Comparison of ENCODE assay signal across 8 mouse cellular contexts in genomic region chr10:95563851-95564845, GRCm38 (mm10). TPM values are rescaled to one million over a fixed set of nuclear protein-coding genes. Genes with fewer than 3 reads are reported as not detected.
DNase-seq lines count a peak whose midpoint lies in the region; ATAC-seq and TF ChIP-seq lines count a peak whose summit lies in the region.

Gene Nudt4, minus strand, starts transcription at chr10:95564146.

- peaks cover 23% of the 10 kb centered on the region for H3K4me1 ChIP-seq in embryonic facial prominence, embryonic 12.5 days
- H3K4me1 ChIP-seq in kidney, adult 2 months (ENCODE audit: control insufficient read depth, insufficient read depth, low read length), result peaks cover 11% of the 10 kb centered on the region; the same call in 1 of the 2 replicates
- peaks cover 11% of the 10 kb centered on the region; the same call in 1 of the 2 replicates for H3K4me1 ChIP-seq in limb, embryonic 14.5 days (ENCODE audit: control insufficient read depth, insufficient read depth, low read length)
- H3K4me1 ChIP-seq in midbrain, postnatal 0 days (ENCODE audit: insufficient read depth, low read length), result peaks cover 9% of the 10 kb centered on the region; the same call in 1 of the 2 replicates

- peak within 1 kb of the TSS; percentile 96 for H3K9ac ChIP-seq in embryonic facial prominence, embryonic 12.5 days
- H3K9ac ChIP-seq in limb, embryonic 14.5 days (ENCODE audit: low read depth, low read length, severe bottlenecking), result peak within 1 kb of the TSS; percentile 92
- H3K9ac ChIP-seq in midbrain, postnatal 0 days (replicated peaks; ENCODE audit: low read length, poor library complexity, severe bottlenecking), result peak within 1 kb of the TSS; percentile 83

- WGBS in embryonic facial prominence, embryonic 12.5 days, result 2% methylated on average over 66 of the region's 97 CpGs
- WGBS in kidney, adult 2 months, result 2% methylated on average over 96 of the region's 97 CpGs
- WGBS in limb, embryonic 14.5 days, result 4% methylated on average over 19 of the region's 97 CpGs
- 3% methylated on average over 31 of the region's 97 CpGs for WGBS in midbrain, postnatal 0 days

- no peaks in the 10 kb centered on the region for H3K36me3 ChIP-seq in embryonic facial prominence, embryonic 12.5 days
- H3K36me3 ChIP-seq in kidney, adult 2 months (ENCODE audit: control insufficient read depth, insufficient read depth, low read length), result no peaks in the 10 kb centered on the region
- H3K36me3 ChIP-seq in limb, embryonic 14.5 days (ENCODE audit: control insufficient read depth, insufficient read depth, low read length), result no peaks in the 10 kb centered on the region
- H3K36me3 ChIP-seq in midbrain, postnatal 0 days (ENCODE audit: insufficient read depth, low read length), result no peaks in the 10 kb centered on the region

- H3K27ac ChIP-seq in embryonic facial prominence, embryonic 12.5 days, result peak within 1 kb of the TSS; percentile 94
- H3K27ac ChIP-seq in kidney, adult 2 months (ENCODE audit: insufficient read depth, low read depth, low read length), result peak within 1 kb of the TSS; percentile 91
- H3K27ac ChIP-seq in limb, embryonic 14.5 days (replicated peaks; ENCODE audit: low read depth, low read length), result peak within 1 kb of the TSS; percentile 87
- H3K27ac ChIP-seq in midbrain, postnatal 0 days (ENCODE audit: low read depth, low read length), result peak within 1 kb of the TSS; percentile 77

- TF ChIP-seq CTCF in kidney, adult 2 months (conservative IDR thresholded peaks at IDR 0.05; ENCODE audit: insufficient read depth, insufficient read length, low read depth, low read length), result no peak
- no peak for TF ChIP-seq CTCF in midbrain, postnatal 0 days (IDR thresholded peaks at IDR 0.05)

- H3K4me3 ChIP-seq in embryonic facial prominence, embryonic 12.5 days, result peak within 1 kb of the TSS; percentile 80
- H3K4me3 ChIP-seq in kidney, adult 2 months (ENCODE audit: insufficient read depth, low read depth, low read length), result peak within 1 kb of the TSS; percentile 63
- H3K4me3 ChIP-seq in limb, embryonic 14.5 days (replicated peaks; ENCODE audit: low read length), result peak within 1 kb of the TSS; percentile 95
- peak within 1 kb of the TSS; percentile 95 for H3K4me3 ChIP-seq in midbrain, postnatal 0 days (ENCODE audit: low read depth, low read length)

- peak; percentile 88 for ATAC-seq in embryonic facial prominence, embryonic 12.5 days (ENCODE audit: insufficient number of reproducible peaks, insufficient read depth, low FRiP score, low TSS enrichment)
- ATAC-seq in limb, embryonic 14.5 days (ENCODE audit: low FRiP score, low read depth), result peak; percentile 89
- ATAC-seq in midbrain, postnatal 0 days (ENCODE audit: low FRiP score), result peak; percentile 94

- TF ChIP-seq POLR2A in kidney, adult 2 months (IDR thresholded peaks at IDR 0.05; ENCODE audit: low read depth, low read length), result peak; percentile 67
- TF ChIP-seq POLR2A in limb, embryonic 14.5 days (IDR thresholded peaks at IDR 0.05; ENCODE audit: borderline replicate concordance, extremely low read depth, insufficient read depth, insufficient read length), result peak; percentile 50

- H3K27me3 ChIP-seq in embryonic facial prominence, embryonic 12.5 days, result no peaks in the 10 kb centered on the region
- no peaks in the 10 kb centered on the region for H3K27me3 ChIP-seq in kidney, adult 2 months (replicated peaks; ENCODE audit: control insufficient read depth, insufficient read depth, low read length)
- H3K27me3 ChIP-seq in limb, embryonic 14.5 days (ENCODE audit: control insufficient read depth, insufficient read depth, low read length), result no peaks in the 10 kb centered on the region
- no peaks in the 10 kb centered on the region for H3K27me3 ChIP-seq in midbrain, postnatal 0 days (ENCODE audit: insufficient read depth, low read length)

- H3K4me2 ChIP-seq in embryonic facial prominence, embryonic 12.5 days (replicated peaks), result peak within 1 kb of the TSS; percentile 82
- peak within 1 kb of the TSS; percentile 82 for H3K4me2 ChIP-seq in limb, embryonic 14.5 days (replicated peaks; ENCODE audit: low read depth, low read length, severe bottlenecking)
- H3K4me2 ChIP-seq in midbrain, postnatal 0 days (ENCODE audit: low read depth, low read length, poor library complexity, severe bottlenecking), result peak within 1 kb of the TSS; percentile 82

- DNase-seq in 3134 (ENCODE audit: extremely low read depth, insufficient read length, low spot score), result peak; percentile 92
- peak; percentile 94 for DNase-seq in adrenal gland, postnatal 25 days
- peak; percentile 87 to 90 for DNase-seq in heart, adult 18-20 months
- DNase-seq in kidney, adult 2 months, result peak; percentile 91
- peak; percentile 94 for DNase-seq in limb, embryonic 14.5 days (ENCODE audit: low spot score)
- DNase-seq in midbrain, postnatal 0 days (ENCODE audit: low spot score), result peak; percentile 95
- peak; percentile 81 to 84 for DNase-seq in spleen, postnatal 36 days (ENCODE audit: low spot score in 2 of 2)

- H3K9me3 ChIP-seq in embryonic facial prominence, embryonic 12.5 days, result no peaks in the 10 kb centered on the region
- H3K9me3 ChIP-seq in limb, embryonic 14.5 days (ENCODE audit: control insufficient read depth, low read length), result no peaks in the 10 kb centered on the region
- no peaks in the 10 kb centered on the region for H3K9me3 ChIP-seq in midbrain, postnatal 0 days (ENCODE audit: low read length)

RNA-seq across cellular contexts. Expression of gene Nudt4, which starts in this region (rescaled TPM):
- total RNA-seq in adrenal gland, postnatal 25 days (2021), result 140 and 146 TPM in 2 replicates
- 118 and 122 TPM in 2 replicates for polyA plus RNA-seq in embryonic facial prominence, embryonic 12.5 days (2016; fragmentation: Nextera tagmentation; extraction: Ambion mirVana)
- total RNA-seq in heart, adult 18-20 months (2021), result 100 to 1,000 TPM; 308 to 356 TPM
- 88.6 and 92.7 TPM in 2 replicates for polyA plus RNA-seq in kidney, adult 2 months (2012; rRNA removed)
- polyA plus RNA-seq in limb, embryonic 14.5 days (2012; rRNA removed), result 58.7 and 64.7 TPM in 2 replicates
- polyA plus RNA-seq in limb, embryonic 14.5 days (2014; fragmentation: Nextera tagmentation; extraction: Ambion mirVana), result 108 and 121 TPM in 2 replicates
- 65.9 and 81.4 TPM in 2 replicates for total RNA-seq in midbrain, postnatal 0 days (2014; rRNA removed)
- 53.1 and 58.5 TPM in 2 replicates for polyA plus RNA-seq in midbrain, postnatal 0 days (2015; fragmentation: Nextera tagmentation; extraction: Ambion mirVana)

Comparison
In these comparisons a context has a peak if more than half of its experiments do, and no peak if none do; other contexts are left out.
1. Peak in every context shown above with its lines: DNase-seq, ATAC-seq, H3K4me3 ChIP-seq and H3K27ac ChIP-seq.